Mouse (Mus musculus): ENCODE measurements at regions not wholly inside any gene's neighbourhood (a gene's known extent, or its start where the extent isn't known, plus 50 kb on each side); places are given as distances from the start of the nearest gene placed in this dataset.
A peak's percentile ranks its signal among the peaks of the same experiment; 100 is the strongest.

DNA sequence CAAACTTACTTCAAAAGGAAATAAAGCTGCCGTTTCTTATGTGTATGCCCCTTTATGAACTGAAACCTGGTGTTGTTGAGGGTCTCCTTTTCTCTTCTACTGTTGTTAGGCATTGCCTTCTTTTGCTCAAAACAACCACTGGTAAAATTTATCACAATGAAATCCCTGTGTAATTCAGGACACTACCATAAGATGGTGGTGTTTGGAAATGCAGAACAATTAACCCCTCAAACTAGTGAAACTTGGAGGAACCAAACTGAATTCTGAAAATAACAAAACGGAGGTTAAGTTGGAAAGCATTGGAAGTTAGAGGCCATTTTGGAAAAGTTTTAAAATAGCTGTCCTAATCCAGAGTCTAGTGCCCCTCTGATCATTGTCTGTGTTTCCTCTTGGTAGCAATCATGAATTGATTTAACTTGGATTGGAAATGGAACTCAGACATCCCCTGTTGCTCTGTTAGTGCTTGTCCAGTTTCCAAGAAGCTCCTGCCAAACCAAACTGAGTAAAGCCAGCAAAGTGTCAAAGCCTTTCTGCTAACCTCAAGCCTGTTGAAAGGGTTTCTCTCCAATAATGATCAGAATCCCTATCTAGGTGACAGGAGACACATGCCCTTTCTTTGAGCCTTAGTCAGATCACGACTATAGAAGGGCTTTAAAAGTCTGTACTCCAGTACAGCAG, 313.0 kb upstream of the Cdh12 start:
- TF ChIP-seq CTCF (IDR thresholded peaks at IDR 0.05) (peak; percentile 14; the same call in 1 of the 2 replicates), EP300 (IDR thresholded peaks at IDR 0.05; ENCODE audit: insufficient read depth, low read depth, low read length) (no peak)
